Mouse (Mus musculus): ENCODE results near the gene Col1a1.

- TF ChIP-seq EP300 (optimal IDR thresholded peaks at IDR 0.05) (no peak), CTCF (IDR thresholded peaks at IDR 0.05; ENCODE audit: low read depth) (no peak)
Observed at GRCm38 (mm10) chr11:94924977-94925376, 11.0 kb upstream of the Col1a1 start.

Measured in stomach, postnatal 0 days (tissue).